Mouse (Mus musculus): ENCODE measurements around the gene Sorbs1. TPM values are rescaled to one million over a fixed set of nuclear protein-coding genes. Genes with fewer than 3 reads are reported as not detected.

The Sorbs1 gene
- polyA plus RNA-seq, 1 experiment from 2014 or later = 45.0 TPM

DNA sequence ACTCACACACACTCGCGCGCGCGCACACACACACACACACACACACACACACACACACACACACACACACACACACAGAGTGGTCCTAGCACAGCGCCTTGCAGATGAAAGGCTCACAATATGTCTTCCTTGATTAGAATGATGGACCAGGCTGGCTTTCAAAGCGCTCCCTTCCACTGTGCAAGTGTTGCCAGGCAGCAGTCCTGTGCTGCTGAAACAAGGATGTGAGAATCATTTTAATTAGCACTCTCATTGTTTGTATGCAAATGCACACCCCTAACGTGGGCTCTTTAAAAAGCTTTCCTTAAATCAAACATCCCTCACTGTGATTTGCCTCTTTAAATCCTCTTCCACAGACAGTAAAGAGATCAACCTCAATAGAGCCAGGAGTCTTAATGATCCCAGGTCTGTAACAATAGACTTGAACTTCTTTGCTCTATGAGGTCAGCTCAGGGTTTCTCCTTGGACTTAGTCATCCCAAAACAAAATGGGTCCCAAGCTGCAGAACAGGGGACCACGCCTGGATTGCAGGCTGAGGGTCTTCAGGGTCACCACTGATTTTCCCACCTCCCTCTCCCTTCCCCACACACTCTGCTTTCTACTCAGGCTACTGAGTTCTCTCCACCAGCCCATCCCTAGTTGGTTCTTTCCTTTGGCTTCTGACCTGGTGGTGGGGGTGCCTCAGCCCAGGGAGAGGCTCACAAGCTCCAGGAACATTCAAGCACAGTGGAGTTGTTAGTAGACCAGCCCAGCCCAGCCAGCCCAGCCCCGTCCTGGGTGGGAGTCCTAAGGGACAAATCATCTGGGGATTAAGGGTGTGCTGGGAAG, 79.3 kb downstream of the Sorbs1 start:
- H3K4me2 ChIP-seq = no peak overlapping the region
- no peaks in the 10 kb centered on the region for H3K9me3 ChIP-seq (ENCODE audit: control insufficient read depth, low read length)
- DNase-seq (ENCODE audit: low spot score) (no peak), ATAC-seq (replicated peaks; ENCODE audit: low FRiP score) (no peak)
- H3K27me3 ChIP-seq (replicated peaks; ENCODE audit: control insufficient read depth, insufficient read depth, low read length) = no peaks in the 10 kb centered on the region
- H3K36me3 ChIP-seq (ENCODE audit: control insufficient read depth, insufficient read depth, low read length) = no peaks in the 10 kb centered on the region
- no peak overlapping the region for H3K4me3 ChIP-seq (ENCODE audit: low read depth, low read length)
- 86% methylated on average over 10 of the region's 10 CpGs for WGBS
- no peak overlapping the region for H3K9ac ChIP-seq (ENCODE audit: low read depth, low read length)
- peaks cover 15% of the 10 kb centered on the region for H3K4me1 ChIP-seq (replicated peaks; ENCODE audit: control insufficient read depth, insufficient read depth, low read length)
- no peak overlapping the region for H3K27ac ChIP-seq (ENCODE audit: low read depth, low read length)

DNA sequence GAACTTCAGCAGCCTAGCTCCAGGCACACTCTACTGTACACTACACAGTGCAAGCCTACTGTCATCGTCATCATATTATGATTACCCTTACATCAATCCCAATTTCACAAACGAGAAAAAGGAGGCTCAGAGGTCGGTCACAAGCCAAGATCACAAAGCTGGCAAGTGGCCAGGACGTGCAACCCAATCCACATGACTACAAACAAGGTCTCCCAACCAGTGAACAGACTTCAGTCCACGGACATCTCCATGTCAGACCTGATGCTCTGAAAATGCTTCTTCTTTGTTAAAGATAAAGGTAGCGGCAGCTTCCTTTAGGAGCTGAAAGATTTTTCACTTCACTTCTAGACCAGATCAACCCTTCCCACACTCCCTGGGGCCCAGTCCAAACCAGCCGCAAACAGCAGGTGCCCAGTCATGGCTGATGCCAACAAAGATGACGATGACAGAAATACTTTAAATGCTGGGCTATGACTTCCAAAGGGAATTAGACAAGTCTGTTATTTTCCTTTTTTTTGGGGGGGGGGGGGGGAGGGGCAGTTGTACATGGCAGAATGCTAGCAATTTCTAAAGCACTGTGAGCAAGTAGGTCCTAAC, 80.2 kb downstream of the Sorbs1 start:
- H3K9me3 ChIP-seq (ENCODE audit: control insufficient read depth, low read length) = no peaks in the 10 kb centered on the region
- no peak overlapping the region for H3K27ac ChIP-seq (ENCODE audit: low read depth, low read length)
- H3K4me3 ChIP-seq (ENCODE audit: low read depth, low read length) = no peak overlapping the region
- no peak overlapping the region for H3K9ac ChIP-seq (ENCODE audit: low read depth, low read length)
- no peaks in the 10 kb centered on the region for H3K27me3 ChIP-seq (replicated peaks; ENCODE audit: control insufficient read depth, insufficient read depth, low read length)
- 82% methylated on average over 8 of the region's 8 CpGs for WGBS
- H3K36me3 ChIP-seq (ENCODE audit: control insufficient read depth, insufficient read depth, low read length) = no peaks in the 10 kb centered on the region
- no peak for ATAC-seq (replicated peaks; ENCODE audit: low FRiP score)
- H3K4me1 ChIP-seq (replicated peaks; ENCODE audit: control insufficient read depth, insufficient read depth, low read length) = peaks cover 15% of the 10 kb centered on the region
- H3K4me2 ChIP-seq = no peak overlapping the region
- DNase-seq (ENCODE audit: low spot score) = no peak

GRCm38 (mm10) chr19:40431969-40432368, 81.6 kb downstream of the Sorbs1 start:
- H3K27ac ChIP-seq (ENCODE audit: low read depth, low read length) = no peak overlapping the region
- H3K4me1 ChIP-seq (replicated peaks; ENCODE audit: control insufficient read depth, insufficient read depth, low read length) = peaks cover 9% of the 10 kb centered on the region

GRCm38 (mm10) chr19:40429572-40429971, 84.0 kb downstream of the Sorbs1 start:
- ATAC-seq (replicated peaks; ENCODE audit: low FRiP score) (no peak), DNase-seq (ENCODE audit: low spot score) (no peak)
- H3K4me2 ChIP-seq = no peak overlapping the region
- no peak overlapping the region for H3K4me3 ChIP-seq (ENCODE audit: low read depth, low read length)
- H3K9me3 ChIP-seq (ENCODE audit: control insufficient read depth, low read length) = no peaks in the 10 kb centered on the region
- H3K27ac ChIP-seq (ENCODE audit: low read depth, low read length) = no peak overlapping the region
- no peak overlapping the region for H3K9ac ChIP-seq (ENCODE audit: low read depth, low read length)
- no peaks in the 10 kb centered on the region for H3K27me3 ChIP-seq (replicated peaks; ENCODE audit: control insufficient read depth, insufficient read depth, low read length)
- WGBS = 69% methylated on average over 3 of the region's 3 CpGs
- H3K4me1 ChIP-seq (replicated peaks; ENCODE audit: control insufficient read depth, insufficient read depth, low read length) = peaks cover 12% of the 10 kb centered on the region; the same call in 1 of the 2 replicates
- no peaks in the 10 kb centered on the region for H3K36me3 ChIP-seq (ENCODE audit: control insufficient read depth, insufficient read depth, low read length)

More at GRCm38 (mm10) chr19:40431969-40432368, 81.6 kb downstream of the Sorbs1 start:
- no peak overlapping the region for H3K4me3 ChIP-seq (ENCODE audit: low read depth, low read length)
- H3K4me2 ChIP-seq = no peak overlapping the region
- DNase-seq (ENCODE audit: low spot score) (no peak), ATAC-seq (replicated peaks; ENCODE audit: low FRiP score) (no peak)
- no peak overlapping the region for H3K9ac ChIP-seq (ENCODE audit: low read depth, low read length)
- no peaks in the 10 kb centered on the region for H3K27me3 ChIP-seq (replicated peaks; ENCODE audit: control insufficient read depth, insufficient read depth, low read length)
- no peaks in the 10 kb centered on the region for H3K36me3 ChIP-seq (ENCODE audit: control insufficient read depth, insufficient read depth, low read length)
- no peaks in the 10 kb centered on the region for H3K9me3 ChIP-seq (ENCODE audit: control insufficient read depth, low read length)
- WGBS = 80% methylated on average over 4 of the region's 4 CpGs

DNA sequence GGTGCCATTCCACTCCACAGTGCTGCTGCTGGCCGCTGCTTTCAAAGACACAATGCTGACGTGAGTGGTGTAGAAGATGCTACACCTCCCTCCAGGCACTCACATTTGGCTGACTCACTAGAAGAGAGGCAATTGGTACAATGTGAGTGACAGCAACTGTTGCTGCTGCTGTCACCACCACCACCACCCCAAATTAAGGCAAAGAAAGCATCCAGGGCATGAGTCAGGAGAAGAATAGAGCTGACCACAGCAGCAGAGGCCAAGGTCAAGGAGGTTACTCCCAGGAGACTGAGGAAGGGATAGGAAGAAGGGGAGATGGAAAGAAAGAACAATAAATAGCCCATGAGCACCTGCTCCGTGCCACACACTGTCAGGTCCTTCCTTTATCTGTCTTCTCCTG, 84.4 kb downstream of the Sorbs1 start:
- Histone ChIP-seq H3K27me3 (replicated peaks; ENCODE audit: control insufficient read depth, insufficient read depth, low read length) (no peaks in the 10 kb centered on the region), H3K36me3 (ENCODE audit: control insufficient read depth, insufficient read depth, low read length) (no peaks in the 10 kb centered on the region), H3K9ac (ENCODE audit: low read depth, low read length) (no peak overlapping the region), H3K4me3 (ENCODE audit: low read depth, low read length) (no peak overlapping the region), H3K4me2 (no peak overlapping the region), H3K27ac (ENCODE audit: low read depth, low read length) (no peak overlapping the region), H3K4me1 (replicated peaks; ENCODE audit: control insufficient read depth, insufficient read depth, low read length) (peaks cover 12% of the 10 kb centered on the region; the same call in 1 of the 2 replicates), H3K9me3 (ENCODE audit: control insufficient read depth, low read length) (no peaks in the 10 kb centered on the region)
- ATAC-seq (replicated peaks; ENCODE audit: low FRiP score) (no peak), DNase-seq (ENCODE audit: low spot score) (no peak)
- WGBS = 78% methylated on average over 3 of the region's 3 CpGs

GRCm38 (mm10) chr19:40426103-40426960, 87.2 kb downstream of the Sorbs1 start:
- H3K27me3 ChIP-seq (replicated peaks; ENCODE audit: control insufficient read depth, insufficient read depth, low read length) = no peaks in the 10 kb centered on the region
- H3K4me1 ChIP-seq (replicated peaks; ENCODE audit: control insufficient read depth, insufficient read depth, low read length) = peaks cover 12% of the 10 kb centered on the region; the same call in 1 of the 2 replicates
- no peak overlapping the region for H3K4me3 ChIP-seq (ENCODE audit: low read depth, low read length)
- no peak for DNase-seq (ENCODE audit: low spot score)
- ATAC-seq (replicated peaks; ENCODE audit: low FRiP score) = no peak
- no peaks in the 10 kb centered on the region for H3K36me3 ChIP-seq (ENCODE audit: control insufficient read depth, insufficient read depth, low read length)
- H3K27ac ChIP-seq (ENCODE audit: low read depth, low read length) = no peak overlapping the region
- H3K9me3 ChIP-seq (ENCODE audit: control insufficient read depth, low read length) = no peaks in the 10 kb centered on the region
- no peak overlapping the region for H3K4me2 ChIP-seq
- WGBS = 84% methylated on average over 16 of the region's 16 CpGs
- no peak overlapping the region for H3K9ac ChIP-seq (ENCODE audit: low read depth, low read length)

DNA sequence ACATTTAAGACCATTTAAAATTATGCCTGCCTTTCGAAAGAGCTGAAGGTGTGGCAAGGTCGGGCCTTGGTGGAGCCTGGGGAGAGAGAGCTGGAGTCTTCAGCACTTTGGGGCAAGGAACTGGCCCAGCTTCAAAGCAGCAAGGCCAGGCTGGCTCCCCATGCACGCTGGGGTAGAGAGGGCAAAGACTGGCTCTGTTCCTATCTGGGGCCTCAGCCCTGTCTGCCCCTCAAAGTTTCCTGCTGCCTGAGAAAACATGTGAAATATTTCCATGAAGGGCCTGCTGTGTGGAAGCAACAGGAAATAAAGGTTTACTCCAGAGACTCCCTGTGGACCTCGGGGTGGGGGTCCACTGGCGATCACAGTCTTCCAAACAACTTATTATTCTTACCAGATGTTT, 88.3 kb downstream of the Sorbs1 start:
- Histone ChIP-seq H3K36me3 (ENCODE audit: control insufficient read depth, insufficient read depth, low read length) (no peaks in the 10 kb centered on the region), H3K9ac (ENCODE audit: low read depth, low read length) (no peak overlapping the region), H3K27me3 (replicated peaks; ENCODE audit: control insufficient read depth, insufficient read depth, low read length) (no peaks in the 10 kb centered on the region), H3K4me1 (replicated peaks; ENCODE audit: control insufficient read depth, insufficient read depth, low read length) (peaks cover 12% of the 10 kb centered on the region; the same call in 1 of the 2 replicates), H3K9me3 (ENCODE audit: control insufficient read depth, low read length) (no peaks in the 10 kb centered on the region), H3K4me2 (no peak overlapping the region), H3K27ac (ENCODE audit: low read depth, low read length) (0 out of 2 replicates have a peak overlapping the region, but pooled peaks have one; percentile 25), H3K4me3 (ENCODE audit: low read depth, low read length) (no peak overlapping the region)
- 43% methylated on average over 5 of the region's 5 CpGs for WGBS
- DNase-seq (ENCODE audit: low spot score) (no peak), ATAC-seq (replicated peaks; ENCODE audit: low FRiP score) (no peak)

DNA sequence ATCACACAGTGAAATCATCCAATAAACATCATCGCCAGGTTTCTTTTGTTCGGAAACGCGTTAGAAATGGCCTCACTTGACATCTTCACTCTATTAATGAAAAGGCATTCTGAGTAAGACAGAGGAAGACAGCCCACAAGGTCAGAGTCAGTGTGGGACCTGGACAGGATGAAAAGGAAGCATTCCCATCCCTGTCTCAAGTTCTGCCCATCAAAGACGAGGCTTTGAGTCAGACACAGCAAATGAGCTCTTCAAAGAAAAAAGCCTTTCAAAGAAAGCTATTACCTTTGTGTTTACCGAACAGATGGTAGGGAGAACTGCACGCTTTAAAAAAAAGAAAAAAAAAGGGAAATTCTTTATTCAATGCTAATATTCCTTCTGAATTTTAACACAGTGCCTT, 92.5 kb downstream of the Sorbs1 start:
- DNase-seq (ENCODE audit: low spot score) (no peak), ATAC-seq (replicated peaks; ENCODE audit: low FRiP score) (no peak)
- no peak overlapping the region for H3K27ac ChIP-seq (ENCODE audit: low read depth, low read length)
- H3K9me3 ChIP-seq (ENCODE audit: control insufficient read depth, low read length) = no peaks in the 10 kb centered on the region
- no peaks in the 10 kb centered on the region for H3K36me3 ChIP-seq (ENCODE audit: control insufficient read depth, insufficient read depth, low read length)
- H3K27me3 ChIP-seq (replicated peaks; ENCODE audit: control insufficient read depth, insufficient read depth, low read length) = no peaks in the 10 kb centered on the region
- WGBS = 85% methylated on average over 7 of the region's 7 CpGs
- H3K4me2 ChIP-seq = no peak overlapping the region
- H3K4me3 ChIP-seq (ENCODE audit: low read depth, low read length) = no peak overlapping the region
- H3K4me1 ChIP-seq (replicated peaks; ENCODE audit: control insufficient read depth, insufficient read depth, low read length) = peaks cover under 1% of the 10 kb centered on the region
- no peak overlapping the region for H3K9ac ChIP-seq (ENCODE audit: low read depth, low read length)
